Comparison of ENCODE assay signal across 17 mouse cellular contexts in genomic region chr19:26877180-26877775, GRCm38 (mm10). TPM values are rescaled to one million over a fixed set of nuclear protein-coding genes. Genes with fewer than 3 reads are reported as not detected.
A peak's percentile ranks its signal among the peaks of the same experiment; 100 is the strongest.
DNase-seq lines count a peak whose midpoint lies in the region; ATAC-seq lines count a peak whose summit lies in the region.
"Had no signal": no experiment of that assay in that cellular context is flagged by ENCODE, and none has a peak within 500 bp of the region (broad histone marks: within the 10 kb centered on the region; RNA-seq: fewer than 3 reads in every experiment).

No protein-coding gene starts in this region.

- no peak overlapping the region for H3K4me3 ChIP-seq in heart, embryonic 13.5 days
- H3K4me3 ChIP-seq in lung, embryonic 16.5 days (ENCODE audit: low read length), result no peak overlapping the region
- no peak overlapping the region for H3K4me3 ChIP-seq in limb, embryonic 12.5 days (replicated peaks)
- H3K4me3 ChIP-seq: heart, embryonic 15.5 days; liver, embryonic 12.5 days; myocyte had no signal

- no peak for ATAC-seq in heart, embryonic 13.5 days (ENCODE audit: extremely low read depth, insufficient number of reproducible peaks, low FRiP score, low TSS enrichment)
- ATAC-seq in lung, embryonic 16.5 days (ENCODE audit: low read depth), result no peak
- no peak for ATAC-seq in limb, embryonic 12.5 days (ENCODE audit: insufficient number of reproducible peaks, insufficient read depth, low FRiP score, low TSS enrichment, low read depth)
- ATAC-seq: liver, embryonic 12.5 days had no signal

- H3K36me3 ChIP-seq in heart, embryonic 13.5 days, result no peaks in the 10 kb centered on the region
- H3K36me3 ChIP-seq in lung, embryonic 16.5 days (ENCODE audit: control insufficient read depth, insufficient read depth, low read length), result no peaks in the 10 kb centered on the region
- no peaks in the 10 kb centered on the region for H3K36me3 ChIP-seq in limb, embryonic 12.5 days
- H3K36me3 ChIP-seq: heart, embryonic 15.5 days; liver, embryonic 12.5 days had no signal

- no peak overlapping the region for H3K27ac ChIP-seq in heart, embryonic 13.5 days (replicated peaks)
- H3K27ac ChIP-seq in lung, embryonic 16.5 days (ENCODE audit: low read length), result peak overlapping the region; percentile 17; the same call in 1 of the 2 replicates
- H3K27ac ChIP-seq in limb, embryonic 12.5 days, result no peak overlapping the region
- H3K27ac ChIP-seq: heart, embryonic 15.5 days; liver, embryonic 12.5 days; macrophage had no signal

- no peak overlapping the region for H3K9ac ChIP-seq in heart, embryonic 13.5 days
- no peak overlapping the region for H3K9ac ChIP-seq in lung, embryonic 16.5 days (ENCODE audit: low read length)
- H3K9ac ChIP-seq in limb, embryonic 12.5 days (replicated peaks), result no peak overlapping the region
- H3K9ac ChIP-seq: heart, embryonic 15.5 days; liver, embryonic 12.5 days had no signal

- H3K27me3 ChIP-seq in heart, embryonic 13.5 days (replicated peaks), result 0 out of 2 replicates have a peak, but pooled peaks cover 3% of the 10 kb centered on the region
- H3K27me3 ChIP-seq in lung, embryonic 16.5 days (ENCODE audit: control insufficient read depth, insufficient read depth, low read depth, low read length), result no peaks in the 10 kb centered on the region
- no peaks in the 10 kb centered on the region for H3K27me3 ChIP-seq in limb, embryonic 12.5 days
- H3K27me3 ChIP-seq: heart, embryonic 15.5 days; liver, embryonic 12.5 days had no signal

- peak overlapping the region; percentile 16; the same call in 1 of the 2 replicates for H3K4me2 ChIP-seq in heart, embryonic 13.5 days
- no peak overlapping the region for H3K4me2 ChIP-seq in lung, embryonic 16.5 days (ENCODE audit: low read depth, low read length)
- H3K4me2 ChIP-seq in limb, embryonic 12.5 days, result peak overlapping the region; percentile 38
- H3K4me2 ChIP-seq: heart, embryonic 15.5 days; liver, embryonic 12.5 days had no signal

- peaks cover 14% of the 10 kb centered on the region for H3K4me1 ChIP-seq in heart, embryonic 13.5 days
- H3K4me1 ChIP-seq in lung, embryonic 16.5 days (replicated peaks; ENCODE audit: control insufficient read depth, insufficient read depth, low read length), result peaks cover 8% of the 10 kb centered on the region
- peaks cover 16% of the 10 kb centered on the region for H3K4me1 ChIP-seq in limb, embryonic 12.5 days (replicated peaks)
- H3K4me1 ChIP-seq: heart, embryonic 15.5 days; liver, embryonic 12.5 days had no signal

- H3K9me3 ChIP-seq in heart, embryonic 13.5 days, result no peaks in the 10 kb centered on the region
- no peaks in the 10 kb centered on the region for H3K9me3 ChIP-seq in lung, embryonic 16.5 days (ENCODE audit: control insufficient read depth, low read length)
- H3K9me3 ChIP-seq in limb, embryonic 12.5 days, result no peaks in the 10 kb centered on the region
- H3K9me3 ChIP-seq: heart, embryonic 15.5 days; liver, embryonic 12.5 days had no signal

- WGBS in heart, embryonic 13.5 days, result 23% methylated on average over 10 of the region's 10 CpGs
- WGBS in lung, embryonic 16.5 days, result 35% methylated on average over 10 of the region's 10 CpGs
- WGBS in limb, embryonic 12.5 days, result 12% methylated on average over 10 of the region's 10 CpGs

- DNase-seq in heart, postnatal 4 days, result no peak
- DNase-seq in lung, postnatal 25 days (ENCODE audit: low spot score), result no peak
- DNase-seq in ZHBTc4 (ENCODE audit: low read depth, low spot score), result peak; percentile 46
- DNase-seq in urinary bladder, postnatal 25 days (ENCODE audit: low spot score), result no peak
- DNase-seq: cerebellum, adult 11-12 months had no signal

RNA-seq across cellular contexts. Expression of gene Gm815, which starts 8.4 kb away (rescaled TPM):
- polyA plus RNA-seq in heart, embryonic 13.5 days (2015; fragmentation: Nextera tagmentation; extraction: Ambion mirVana), result not detected in 2 replicates
- not detected for total RNA-seq in heart, postnatal 4 days (2021)
- polyA plus RNA-seq in lung, embryonic 16.5 days (2015; fragmentation: Nextera tagmentation; extraction: Ambion mirVana), result 0.34 and 0.82 TPM in 2 replicates
- not detected in 2 replicates for polyA plus RNA-seq in limb, embryonic 12.5 days (2016; fragmentation: Nextera tagmentation; extraction: Ambion mirVana)
- total RNA-seq: left cerebral cortex, postnatal 10 days had no signal
- polyA plus RNA-seq: cortical plate, adult 2 months; embryonic facial prominence, embryonic 14.5 days; gonadal fat pad, adult 2 months; heart, embryonic 15.5 days; intestine, embryonic 14.5 days; liver, embryonic 12.5 days; macrophage; myocyte had no signal
